Mouse (Mus musculus): ENCODE results near the gene 1700016C15Rik.

The 1700016C15Rik gene

GRCm38 (mm10) chr1:177717057-177717835 lies 12.4 kb upstream of the 1700016C15Rik start:
- DNase-seq = peak; percentile 26 to 29

- DNase-seq = no peak
These were observed 11.1 kb upstream of the 1700016C15Rik start for GRCm38 (mm10) chr1:177718340-177719028.

- DNase-seq = no peak
These were observed 10.6 kb upstream of the 1700016C15Rik start for GRCm38 (mm10) chr1:177719029-177719427.

- no peak for DNase-seq
These were observed 5.8 kb upstream of the 1700016C15Rik start for GRCm38 (mm10) chr1:177723786-177724185.

- no peak for DNase-seq
These were observed 2.7 kb upstream of the 1700016C15Rik start for GRCm38 (mm10) chr1:177726870-177727269.

GRCm38 (mm10) chr1:177727883-177728525 lies 1.6 kb upstream of the 1700016C15Rik start:
- DNase-seq = no peak

- no peak for DNase-seq
These were observed 2.4 kb downstream of the 1700016C15Rik start for GRCm38 (mm10) chr1:177731973-177732372.

- no peak for DNase-seq
These were observed 8.0 kb downstream of the 1700016C15Rik start for GRCm38 (mm10) chr1:177737505-177738105.

GRCm38 (mm10) chr1:177740707-177741106 lies 11.1 kb downstream of the 1700016C15Rik start:
- DNase-seq = no peak

- no peak for DNase-seq
These were observed 12.5 kb downstream of the 1700016C15Rik start for GRCm38 (mm10) chr1:177742119-177742518.

GRCm38 (mm10) chr1:177744521-177745325 lies 15.1 kb downstream of the 1700016C15Rik start:
- DNase-seq = no peak

GRCm38 (mm10) chr1:177747869-177748540 lies 18.4 kb downstream of the 1700016C15Rik start:
- no peak for DNase-seq

GRCm38 (mm10) chr1:177753496-177753895 lies 23.9 kb downstream of the 1700016C15Rik start:
- no peak for DNase-seq

- no peak for DNase-seq
These were observed 27.6 kb downstream of the 1700016C15Rik start for GRCm38 (mm10) chr1:177757249-177757648.

- no peak for DNase-seq
These were observed 39.3 kb downstream of the 1700016C15Rik start for GRCm38 (mm10) chr1:177768931-177769330.

- no peak for DNase-seq
These were observed 47.8 kb downstream of the 1700016C15Rik start for GRCm38 (mm10) chr1:177777397-177777796.

GRCm38 (mm10) chr1:177792835-177793234 lies 63.2 kb downstream of the 1700016C15Rik start:
- DNase-seq = no peak

- DNase-seq = peak; percentile 11 to 19
These were observed 65.3 kb downstream of the 1700016C15Rik start for GRCm38 (mm10) chr1:177794866-177795265.

GRCm38 (mm10) chr1:177795421-177796192 lies 66.0 kb downstream of the 1700016C15Rik start:
- DNase-seq = peak in 1 of 2 experiments; percentile 70

- peak; percentile 99 for DNase-seq
These were observed 66.8 kb downstream of the 1700016C15Rik start, which contains the start of gene Adss for GRCm38 (mm10) chr1:177796193-177796939. TSS of gene Adss (minus strand) at chr1:177796511.
